Mouse (Mus musculus) erythroblast, embryonic 14.5 days (primary cell): ENCODE measurements around the gene Homer2. TPM values are rescaled to one million over a fixed set of nuclear protein-coding genes. Genes with fewer than 3 reads are reported as not detected.

ENCODE experiments used
- H3K27me3 ChIP-seq: 2 replicates; pipeline ENCODE4 v1.6.1; 2012; ENCODE audit warnings: inconsistent platforms; ENCODE audit not compliant: control insufficient read depth
- H3K36me3 ChIP-seq: 2 replicates; pipeline ENCODE4 v1.6.1; 2012; ENCODE audit warnings: mild to moderate bottlenecking, inconsistent platforms; ENCODE audit not compliant: control insufficient read depth
- H3K4me1 ChIP-seq: 2 replicates; pipeline ENCODE4 v1.6.1; 2012; ENCODE audit warnings: inconsistent platforms; ENCODE audit not compliant: control insufficient read depth
- H3K4me3 ChIP-seq: replicated peaks from 2 replicates; pipeline ENCODE3; 2012; ENCODE audit warnings: moderate library complexity, mild to moderate bottlenecking, inconsistent platforms
- H3K9me3 ChIP-seq: 2 replicates; pipeline ENCODE4 v1.6.1; 2012; ENCODE audit warnings: low read length, inconsistent platforms, mixed read lengths; ENCODE audit not compliant: control insufficient read depth
- GATA1 ChIP-seq: IDR thresholded peaks from 2 replicates; pipeline ENCODE4 v1.6.1; 2012; ENCODE audit warnings: low read length, inconsistent platforms, mixed read lengths
- TAL1 ChIP-seq: IDR thresholded peaks from 3 replicates; pipeline ENCODE4 v1.6.1; 2012; ENCODE audit warnings: low read length, inconsistent platforms, mixed read lengths
- polyA plus RNA-seq: library from polyadenylated mRNA; stranded (reverse); fragments of >175 nt; gene quantifications from 2 replicates; pipeline ENCODE4 v1.2.3, GENCODE M21; 2012

The Homer2 gene
- polyA plus RNA-seq, 1 experiment: 0.19 TPM

- Histone ChIP-seq H3K27me3 (no peaks in the 10 kb centered on the region; the same call in 1 of the 2 replicates), H3K9me3 (no peaks in the 10 kb centered on the region), H3K4me1 (peaks cover 11% of the 10 kb centered on the region), H3K4me3 (no peak overlapping the region), H3K36me3 (no peaks in the 10 kb centered on the region)
- TF ChIP-seq TAL1 (no peak), GATA1 (no peak)
Measured at GRCm38 (mm10) chr7:81687684-81688316, 19.5 kb downstream of the Homer2 start.

GRCm38 (mm10) chr7:81685375-81685774, 22.0 kb downstream of the Homer2 start:
- TF ChIP-seq TAL1 (no peak), GATA1 (no peak)
- Histone ChIP-seq H3K27me3 (no peaks in the 10 kb centered on the region), H3K4me3 (no peak overlapping the region), H3K36me3 (no peaks in the 10 kb centered on the region), H3K9me3 (no peaks in the 10 kb centered on the region), H3K4me1 (peaks cover under 1% of the 10 kb centered on the region; the same call in 1 of the 2 replicates)

- H3K9me3 ChIP-seq: no peaks in the 10 kb centered on the region
- H3K4me3 ChIP-seq: no peak overlapping the region
- H3K4me1 ChIP-seq: no peaks in the 10 kb centered on the region
- TF ChIP-seq GATA1 (no peak), TAL1 (no peak)
- no peaks in the 10 kb centered on the region for H3K27me3 ChIP-seq
- H3K36me3 ChIP-seq: no peaks in the 10 kb centered on the region
Measured at GRCm38 (mm10) chr7:81683779-81684422, 23.4 kb downstream of the Homer2 start.

GRCm38 (mm10) chr7:81681386-81681785, 25.9 kb downstream of the Homer2 start:
- Histone ChIP-seq H3K27me3 (no peaks in the 10 kb centered on the region), H3K4me1 (no peaks in the 10 kb centered on the region), H3K9me3 (no peaks in the 10 kb centered on the region), H3K36me3 (no peaks in the 10 kb centered on the region), H3K4me3 (no peak overlapping the region)
- no peak for TF ChIP-seq GATA1
- no peak for TF ChIP-seq TAL1

GRCm38 (mm10) chr7:81673359-81674013, 33.8 kb downstream of the Homer2 start:
- Histone ChIP-seq H3K36me3 (no peaks in the 10 kb centered on the region), H3K4me3 (no peak overlapping the region), H3K9me3 (no peaks in the 10 kb centered on the region), H3K27me3 (no peaks in the 10 kb centered on the region), H3K4me1 (no peaks in the 10 kb centered on the region)
- no peak for TF ChIP-seq TAL1
- TF ChIP-seq GATA1: no peak

- H3K27me3 ChIP-seq: no peaks in the 10 kb centered on the region
Measured at GRCm38 (mm10) chr7:81672735-81673291, 34.5 kb downstream of the Homer2 start.

GRCm38 (mm10) chr7:81667156-81667555, 40.2 kb downstream of the Homer2 start:
- Histone ChIP-seq H3K27me3 (no peaks in the 10 kb centered on the region), H3K4me3 (no peak overlapping the region), H3K4me1 (peaks cover 18% of the 10 kb centered on the region), H3K9me3 (no peaks in the 10 kb centered on the region), H3K36me3 (no peaks in the 10 kb centered on the region)
- TF ChIP-seq GATA1 (no peak), TAL1 (no peak)

More at GRCm38 (mm10) chr7:81672735-81673291, 34.5 kb downstream of the Homer2 start:
- no peaks in the 10 kb centered on the region for H3K4me1 ChIP-seq
- H3K36me3 ChIP-seq: no peaks in the 10 kb centered on the region
- no peak overlapping the region for H3K4me3 ChIP-seq
- TF ChIP-seq TAL1 (no peak), GATA1 (no peak)
- no peaks in the 10 kb centered on the region for H3K9me3 ChIP-seq

GRCm38 (mm10) chr7:81666585-81666984, 40.7 kb downstream of the Homer2 start:
- no peaks in the 10 kb centered on the region for H3K27me3 ChIP-seq
- TF ChIP-seq TAL1 (no peak), GATA1 (no peak)
- H3K4me3 ChIP-seq: no peak overlapping the region
- no peaks in the 10 kb centered on the region for H3K36me3 ChIP-seq
- no peaks in the 10 kb centered on the region for H3K9me3 ChIP-seq
- peaks cover 18% of the 10 kb centered on the region for H3K4me1 ChIP-seq

GRCm38 (mm10) chr7:81663057-81663456, 44.3 kb downstream of the Homer2 start:
- H3K9me3 ChIP-seq: no peaks in the 10 kb centered on the region
- H3K36me3 ChIP-seq: no peaks in the 10 kb centered on the region
- peaks cover 18% of the 10 kb centered on the region for H3K4me1 ChIP-seq
- TF ChIP-seq TAL1 (no peak), GATA1 (no peak)
- H3K4me3 ChIP-seq: no peak overlapping the region
- no peaks in the 10 kb centered on the region for H3K27me3 ChIP-seq
